Mouse (Mus musculus): ENCODE data around the gene Depp1.

- TF ChIP-seq CTCF (IDR thresholded peaks at IDR 0.05; ENCODE audit: low read depth, low read length) = no peak
- no peak for TF ChIP-seq POLR2A (IDR thresholded peaks at IDR 0.05; ENCODE audit: extremely low read depth, insufficient read depth, low read length)
Observed at GRCm38 (mm10) chr6:116664830-116665229, 14.4 kb downstream of the Depp1 start.

Measured in liver, adult 2 months (tissue).